Mouse (Mus musculus): ENCODE results near the gene Fam118b.

DNA sequence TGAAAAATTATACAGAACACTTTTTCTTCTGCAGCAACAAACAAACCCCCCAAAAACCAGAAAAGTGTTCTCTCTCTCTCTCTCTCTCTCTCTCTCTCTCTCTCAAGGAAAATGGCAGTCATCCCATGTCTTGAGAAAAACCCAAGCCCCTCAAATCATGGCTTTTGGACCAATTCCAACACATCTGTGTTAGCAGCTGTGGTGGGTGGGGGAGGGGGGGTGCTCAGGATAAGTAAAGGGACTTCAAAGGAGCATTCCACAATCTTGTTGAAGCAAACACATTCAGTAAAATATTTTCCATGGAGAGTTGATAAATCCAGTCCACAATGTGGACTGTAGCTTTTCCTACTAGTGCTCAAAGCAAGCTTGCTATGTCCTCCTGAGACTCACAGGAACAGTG is 18.1 kb downstream of the Fam118b start:
- no peak for TF ChIP-seq RAD21 (IDR thresholded peaks at IDR 0.05; ENCODE audit: low read depth, low read length)
- no peak for TF ChIP-seq GATA1 (IDR thresholded peaks at IDR 0.05; ENCODE audit: low read depth, low read length)
- TF ChIP-seq SMC3 (IDR thresholded peaks at IDR 0.05; ENCODE audit: low read depth, low read length) = no peak
- TF ChIP-seq POLR2A (IDR thresholded peaks at IDR 0.05; ENCODE audit: control insufficient read depth in 1 of 2, insufficient read depth in 1 of 2, low read depth in 1 of 2, low read length in 2 of 2, poor library complexity in 1 of 2) = no peak
- TF ChIP-seq CTCF (IDR thresholded peaks at IDR 0.05 in 2 of 3, conservative IDR thresholded peaks at IDR 0.05 in 1 of 3; ENCODE audit: control insufficient read depth in 1 of 3, insufficient read depth in 1 of 3, low read depth in 2 of 3, low read length in 3 of 3, poor library complexity in 1 of 3, severe bottlenecking in 1 of 3) = no peak
- no peak for TF ChIP-seq USF1 (IDR thresholded peaks at IDR 0.05; ENCODE audit: low read depth, low read length)
- TF ChIP-seq ZKSCAN1 (IDR thresholded peaks at IDR 0.05; ENCODE audit: low read depth, low read length) = no peak
